Mouse (Mus musculus): ENCODE results near the gene Smpd1. TPM values are rescaled to one million over a fixed set of nuclear protein-coding genes. Genes with fewer than 3 reads are reported as not detected.

Smpd1 gene
- polyA plus RNA-seq, 1 experiment from 2014 or later = 50.0 TPM

GRCm38 (mm10) chr7:105578481-105578880 lies 24.3 kb downstream of the Smpd1 start:
- Histone ChIP-seq H3K9me3 (no peaks in the 10 kb centered on the region), H3K36me3 (peaks cover 7% of the 10 kb centered on the region), H3K4me1 (peaks cover 27% of the 10 kb centered on the region), H3K27ac (replicated peaks) (no peak overlapping the region), H3K4me2 (no peak overlapping the region), H3K9ac (no peak overlapping the region), H3K4me3 (no peak overlapping the region), H3K27me3 (replicated peaks) (no peaks in the 10 kb centered on the region)
- 72% methylated on average over 2 of the region's 2 CpGs for WGBS
- ATAC-seq (ENCODE audit: extremely low read depth, insufficient number of reproducible peaks, low FRiP score, low TSS enrichment) = no peak

DNA sequence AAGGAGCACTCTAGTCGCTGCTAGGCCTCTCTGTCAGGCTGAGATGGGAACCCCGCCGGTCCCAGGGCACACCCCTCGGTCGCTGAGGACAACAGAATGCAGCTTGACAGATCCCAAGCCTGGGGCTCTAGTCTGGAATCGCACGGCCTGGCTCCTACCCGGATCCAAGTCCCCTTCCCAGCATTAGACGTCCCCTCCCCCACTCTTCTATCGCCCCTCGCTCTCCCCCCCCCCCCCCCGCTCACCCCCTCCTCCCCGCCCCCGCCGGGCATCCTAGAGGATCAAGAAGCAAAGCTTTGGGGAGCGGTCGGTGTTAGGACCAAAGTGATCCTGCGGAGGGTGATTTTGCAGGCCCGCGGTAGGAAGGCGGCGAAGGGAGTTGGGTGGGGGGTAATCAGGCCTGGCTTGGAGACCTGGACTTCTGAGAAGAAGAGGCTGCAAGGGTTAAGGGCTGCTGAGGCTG lies 26.5 kb downstream of the Smpd1 start:
- H3K27me3 ChIP-seq (replicated peaks) = no peaks in the 10 kb centered on the region
- 0% methylated on average over 18 of the region's 22 CpGs for WGBS
- peak overlapping the region; percentile 89 for H3K9ac ChIP-seq
- H3K4me3 ChIP-seq = peak overlapping the region; percentile 83
- H3K4me1 ChIP-seq = peaks cover 27% of the 10 kb centered on the region
- peak overlapping the region; percentile 80 for H3K4me2 ChIP-seq
- no peak; the same call in 1 of the 2 replicates for ATAC-seq (ENCODE audit: extremely low read depth, insufficient number of reproducible peaks, low FRiP score, low TSS enrichment)
- H3K9me3 ChIP-seq = no peaks in the 10 kb centered on the region
- no peaks in the 10 kb centered on the region for H3K36me3 ChIP-seq
- peak overlapping the region; percentile 84 for H3K27ac ChIP-seq (replicated peaks)

- Histone ChIP-seq H3K4me2 (peak within 1 kb of the TSS; percentile 80), H3K36me3 (no peaks in the 10 kb centered on the region), H3K27ac (replicated peaks) (peak within 1 kb of the TSS; percentile 84), H3K9ac (peak within 1 kb of the TSS; percentile 89), H3K4me1 (peaks cover 22% of the 10 kb centered on the region), H3K4me3 (peak within 1 kb of the TSS; percentile 83), H3K9me3 (no peaks in the 10 kb centered on the region), H3K27me3 (replicated peaks) (no peaks in the 10 kb centered on the region)
- peak; percentile 88 for ATAC-seq (ENCODE audit: extremely low read depth, insufficient number of reproducible peaks, low FRiP score, low TSS enrichment)
- under 1% methylated on average over 54 of the region's 54 CpGs for WGBS
Measured at GRCm38 (mm10) chr7:105581094-105581703, 27.0 kb downstream of the Smpd1 start, which contains the start of gene Apbb1. Apbb1 (minus strand) TSS chr7:105581653.

DNA sequence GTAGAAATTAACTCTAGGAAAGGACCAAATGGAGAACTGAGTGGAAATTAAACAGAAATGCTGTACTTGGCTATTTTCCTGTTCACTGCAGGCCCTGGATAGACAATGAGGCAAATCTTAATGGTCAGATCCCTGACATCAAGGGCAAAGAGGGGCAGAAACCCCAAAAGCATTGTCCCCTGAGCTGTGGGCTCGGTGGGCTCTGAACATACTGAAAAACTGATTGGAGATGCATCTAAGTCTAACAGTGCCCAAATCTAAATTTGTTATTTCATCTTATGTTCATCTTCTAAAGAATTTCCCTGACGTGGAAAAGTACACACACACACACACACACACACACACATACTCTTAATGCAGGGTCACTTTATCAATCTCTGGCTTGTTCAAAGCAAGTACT lies 27.8 kb downstream of the Smpd1 start:
- Histone ChIP-seq H3K9ac (peak overlapping the region; percentile 89), H3K4me2 (peak overlapping the region; percentile 80), H3K27me3 (replicated peaks) (no peaks in the 10 kb centered on the region), H3K4me1 (peaks cover 16% of the 10 kb centered on the region), H3K36me3 (no peaks in the 10 kb centered on the region), H3K9me3 (no peaks in the 10 kb centered on the region), H3K4me3 (peak overlapping the region; percentile 83), H3K27ac (replicated peaks) (peak overlapping the region; percentile 84)
- ATAC-seq (ENCODE audit: extremely low read depth, insufficient number of reproducible peaks, low FRiP score, low TSS enrichment) = no peak
- WGBS = 68% methylated on average over 2 of the region's 2 CpGs

DNA sequence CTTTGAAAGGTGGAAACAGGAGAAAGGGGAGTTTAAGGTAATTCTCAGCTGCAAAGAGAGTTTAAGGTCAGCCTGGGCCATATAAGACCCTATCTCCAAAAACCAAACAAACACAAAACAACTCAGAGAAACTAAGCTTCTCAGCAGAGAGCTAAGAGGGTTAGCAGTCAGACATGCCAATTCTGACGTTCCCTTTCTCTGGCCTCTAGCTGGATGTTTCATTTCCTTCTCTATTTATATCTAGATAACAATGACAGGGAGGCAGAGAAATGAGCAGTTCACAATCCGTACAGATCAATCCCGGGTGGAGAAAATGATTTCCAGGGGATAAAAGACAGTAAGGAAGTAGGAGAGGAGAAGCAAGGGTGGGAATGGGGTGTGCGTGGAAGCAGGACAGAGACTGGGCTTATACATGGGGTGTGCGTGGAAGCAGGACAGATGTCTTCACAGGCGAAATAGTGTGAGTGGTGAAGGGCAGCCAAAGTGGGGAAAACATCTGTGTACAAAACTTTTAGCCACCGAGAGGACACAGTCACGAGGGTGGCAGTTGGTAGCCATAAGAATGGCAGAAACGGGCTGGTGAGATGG lies 34.3 kb downstream of the Smpd1 start:
- Histone ChIP-seq H3K9me3 (no peaks in the 10 kb centered on the region), H3K4me1 (peaks cover 6% of the 10 kb centered on the region), H3K36me3 (no peaks in the 10 kb centered on the region), H3K4me2 (no peak overlapping the region), H3K27me3 (replicated peaks) (no peaks in the 10 kb centered on the region), H3K27ac (replicated peaks) (no peak overlapping the region), H3K9ac (no peak overlapping the region), H3K4me3 (no peak overlapping the region)
- ATAC-seq (ENCODE audit: extremely low read depth, insufficient number of reproducible peaks, low FRiP score, low TSS enrichment) = no peak
- 57% methylated on average over 9 of the region's 9 CpGs for WGBS

- WGBS = 21% methylated on average over 7 of the region's 7 CpGs
- Histone ChIP-seq H3K9me3 (no peaks in the 10 kb centered on the region), H3K9ac (no peak overlapping the region), H3K4me1 (peaks cover 6% of the 10 kb centered on the region), H3K4me3 (no peak overlapping the region), H3K4me2 (no peak overlapping the region), H3K27ac (replicated peaks) (no peak overlapping the region), H3K27me3 (replicated peaks) (no peaks in the 10 kb centered on the region), H3K36me3 (no peaks in the 10 kb centered on the region)
- ATAC-seq (ENCODE audit: extremely low read depth, insufficient number of reproducible peaks, low FRiP score, low TSS enrichment) = no peak
Measured at GRCm38 (mm10) chr7:105590097-105590496, 35.9 kb downstream of the Smpd1 start.

GRCm38 (mm10) chr7:105602860-105603623 lies 48.9 kb downstream of the Smpd1 start:
- ATAC-seq (ENCODE audit: extremely low read depth, insufficient number of reproducible peaks, low FRiP score, low TSS enrichment) = no peak

More at GRCm38 (mm10) chr7:105602860-105603623, 48.9 kb downstream of the Smpd1 start:
- Histone ChIP-seq H3K4me2 (no peak overlapping the region), H3K4me1 (no peaks in the 10 kb centered on the region), H3K4me3 (no peak overlapping the region), H3K9me3 (0 out of 2 replicates have a peak, but pooled peaks cover 6% of the 10 kb centered on the region), H3K27ac (replicated peaks) (no peak overlapping the region), H3K27me3 (replicated peaks) (no peaks in the 10 kb centered on the region), H3K9ac (no peak overlapping the region), H3K36me3 (no peaks in the 10 kb centered on the region)
- WGBS = 40% methylated on average over 9 of the region's 9 CpGs

Other genes with a start within 250 kb of the Smpd1 start
- gene Olfr689, start 243.2 kb upstream of the Smpd1 start, polyA plus RNA-seq (2015; fragmentation: Nextera tagmentation; extraction: Ambion mirVana) = not detected in 2 replicates
- gene Olfr690, start 220.3 kb upstream of the Smpd1 start, polyA plus RNA-seq (2015; fragmentation: Nextera tagmentation; extraction: Ambion mirVana) = not detected in 2 replicates
- gene Olfr691, start 212.1 kb upstream of the Smpd1 start, polyA plus RNA-seq (2015; fragmentation: Nextera tagmentation; extraction: Ambion mirVana) = not detected in 2 replicates
- not detected in 2 replicates for gene Olfr692, start 186.1 kb upstream of the Smpd1 start, polyA plus RNA-seq (2015; fragmentation: Nextera tagmentation; extraction: Ambion mirVana)
- not detected in 2 replicates for gene Gm5901, start 179.3 kb upstream of the Smpd1 start, polyA plus RNA-seq (2015; fragmentation: Nextera tagmentation; extraction: Ambion mirVana)
- gene Fam160a2, start 154.3 kb upstream of the Smpd1 start, polyA plus RNA-seq (2015; fragmentation: Nextera tagmentation; extraction: Ambion mirVana) = 28.9 and 29.6 TPM in 2 replicates
- gene Cnga4, start 149.8 kb upstream of the Smpd1 start, polyA plus RNA-seq (2015; fragmentation: Nextera tagmentation; extraction: Ambion mirVana) = not detected in 2 replicates
- 0.11 and 0.18 TPM in 2 replicates for gene Cckbr, start 128.6 kb upstream of the Smpd1 start, polyA plus RNA-seq (2015; fragmentation: Nextera tagmentation; extraction: Ambion mirVana)
- gene Cavin3, start 72.1 kb upstream of the Smpd1 start, polyA plus RNA-seq (2015; fragmentation: Nextera tagmentation; extraction: Ambion mirVana) = 74.7 and 80.5 TPM in 2 replicates
- gene Apbb1, start 27.3 kb downstream of the Smpd1 start, polyA plus RNA-seq (2015; fragmentation: Nextera tagmentation; extraction: Ambion mirVana) = 45.6 and 48.3 TPM in 2 replicates
- gene Hpx, start 45.8 kb downstream of the Smpd1 start, polyA plus RNA-seq (2015; fragmentation: Nextera tagmentation; extraction: Ambion mirVana) = 0.72 and 5.2 TPM in 2 replicates
- 24.2 and 24.5 TPM in 2 replicates for gene Trim3, start 79.2 kb downstream of the Smpd1 start, polyA plus RNA-seq (2015; fragmentation: Nextera tagmentation; extraction: Ambion mirVana)
- gene Timm10b, start 85.7 kb downstream of the Smpd1 start, polyA plus RNA-seq (2015; fragmentation: Nextera tagmentation; extraction: Ambion mirVana) = 162 and 171 TPM in 2 replicates
- gene Arfip2, start 86.1 kb downstream of the Smpd1 start, polyA plus RNA-seq (2015; fragmentation: Nextera tagmentation; extraction: Ambion mirVana) = 41.7 and 50.5 TPM in 2 replicates
- 23.5 and 31.6 TPM in 2 replicates for gene Gm45799, start 86.2 kb downstream of the Smpd1 start, polyA plus RNA-seq (2015; fragmentation: Nextera tagmentation; extraction: Ambion mirVana)
- 0.44 and 0.60 TPM in 2 replicates for gene Dnhd1, start 96.5 kb downstream of the Smpd1 start, polyA plus RNA-seq (2015; fragmentation: Nextera tagmentation; extraction: Ambion mirVana)
- 354 and 386 TPM in 2 replicates for gene Ilk, start 182.2 kb downstream of the Smpd1 start, polyA plus RNA-seq (2015; fragmentation: Nextera tagmentation; extraction: Ambion mirVana)
- 25.0 and 25.1 TPM in 2 replicates for gene Rrp8, start 183.0 kb downstream of the Smpd1 start, polyA plus RNA-seq (2015; fragmentation: Nextera tagmentation; extraction: Ambion mirVana)
- gene Taf10, start 190.0 kb downstream of the Smpd1 start, polyA plus RNA-seq (2015; fragmentation: Nextera tagmentation; extraction: Ambion mirVana) = 120 and 134 TPM in 2 replicates
- gene Tpp1, start 197.9 kb downstream of the Smpd1 start, polyA plus RNA-seq (2015; fragmentation: Nextera tagmentation; extraction: Ambion mirVana) = 80.7 and 88.2 TPM in 2 replicates
- gene Dchs1, start 233.3 kb downstream of the Smpd1 start, polyA plus RNA-seq (2015; fragmentation: Nextera tagmentation; extraction: Ambion mirVana) = 4.7 and 5.9 TPM in 2 replicates